Mouse (Mus musculus) neural tube, embryonic 10.5 days (tissue): Measurements from ENCODE around the gene Nr1d1.

Source experiments
- DNase-seq: peaks from one replicate; pipeline ENCODE4 v3.0.0-alpha.2; 2017; ENCODE audit warnings: low spot score; ENCODE audit errors: extremely low spot score

The Nr1d1 gene

DNA sequence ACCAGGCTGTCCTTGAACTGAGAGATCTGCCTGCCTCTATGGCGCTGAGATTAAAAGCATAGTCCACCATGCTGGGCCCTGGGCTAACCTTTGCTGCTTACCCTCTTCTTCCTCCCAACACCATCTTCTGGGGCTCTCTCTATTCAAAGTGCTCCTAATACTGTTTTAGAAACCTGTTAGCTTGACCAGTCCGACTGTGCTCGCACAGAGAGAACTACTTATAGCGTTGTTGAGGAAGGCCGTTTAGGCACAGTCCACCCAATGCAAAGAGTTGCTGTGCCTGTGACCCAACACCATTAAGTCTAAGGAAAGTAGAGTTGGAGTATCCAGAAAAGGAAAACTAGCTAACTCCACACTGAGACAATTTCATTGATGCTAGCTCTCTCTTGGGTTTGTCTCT is 13.0 kb upstream of the Nr1d1 start:
- no peak for DNase-seq

DNA sequence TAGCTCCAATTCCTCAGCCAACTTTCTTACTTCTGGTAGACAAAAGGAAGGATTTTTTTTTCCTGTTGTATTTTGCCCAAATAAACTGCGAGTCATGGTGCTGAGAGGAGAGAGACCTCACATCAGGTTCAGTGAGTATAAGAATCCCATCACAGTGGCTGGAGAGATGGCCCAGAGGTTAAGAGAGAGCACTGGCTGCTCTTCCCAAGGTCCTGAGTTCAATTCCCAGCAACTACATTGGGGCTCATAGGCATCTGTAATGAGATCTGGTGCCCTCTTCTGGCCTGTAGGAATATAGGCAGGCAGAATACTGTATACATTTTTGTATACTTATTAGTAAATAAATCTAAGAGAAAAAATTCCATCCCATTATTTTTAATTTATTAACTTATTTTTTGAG is 12.6 kb upstream of the Nr1d1 start:
- DNase-seq = no peak

DNA sequence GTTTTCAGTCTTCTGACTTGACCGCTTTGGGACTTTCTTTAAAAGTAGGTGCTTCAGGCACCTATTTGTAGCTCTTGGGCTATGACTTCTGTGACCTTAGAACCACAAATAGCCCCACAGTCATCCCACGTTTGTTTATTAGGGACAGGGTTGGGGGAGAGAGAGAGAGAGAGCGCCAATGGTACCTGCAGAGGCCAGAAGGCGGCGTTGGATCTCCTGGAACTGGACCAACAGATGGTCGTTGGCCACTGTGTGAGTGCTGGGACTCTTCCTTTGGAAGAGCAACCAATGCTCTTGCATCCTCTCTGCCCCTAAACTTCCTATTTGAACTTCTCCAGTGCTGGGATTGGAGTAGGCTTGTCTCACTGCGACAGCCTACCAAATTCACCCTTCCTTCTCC is 12.1 kb upstream of the Nr1d1 start:
- DNase-seq = no peak

DNA sequence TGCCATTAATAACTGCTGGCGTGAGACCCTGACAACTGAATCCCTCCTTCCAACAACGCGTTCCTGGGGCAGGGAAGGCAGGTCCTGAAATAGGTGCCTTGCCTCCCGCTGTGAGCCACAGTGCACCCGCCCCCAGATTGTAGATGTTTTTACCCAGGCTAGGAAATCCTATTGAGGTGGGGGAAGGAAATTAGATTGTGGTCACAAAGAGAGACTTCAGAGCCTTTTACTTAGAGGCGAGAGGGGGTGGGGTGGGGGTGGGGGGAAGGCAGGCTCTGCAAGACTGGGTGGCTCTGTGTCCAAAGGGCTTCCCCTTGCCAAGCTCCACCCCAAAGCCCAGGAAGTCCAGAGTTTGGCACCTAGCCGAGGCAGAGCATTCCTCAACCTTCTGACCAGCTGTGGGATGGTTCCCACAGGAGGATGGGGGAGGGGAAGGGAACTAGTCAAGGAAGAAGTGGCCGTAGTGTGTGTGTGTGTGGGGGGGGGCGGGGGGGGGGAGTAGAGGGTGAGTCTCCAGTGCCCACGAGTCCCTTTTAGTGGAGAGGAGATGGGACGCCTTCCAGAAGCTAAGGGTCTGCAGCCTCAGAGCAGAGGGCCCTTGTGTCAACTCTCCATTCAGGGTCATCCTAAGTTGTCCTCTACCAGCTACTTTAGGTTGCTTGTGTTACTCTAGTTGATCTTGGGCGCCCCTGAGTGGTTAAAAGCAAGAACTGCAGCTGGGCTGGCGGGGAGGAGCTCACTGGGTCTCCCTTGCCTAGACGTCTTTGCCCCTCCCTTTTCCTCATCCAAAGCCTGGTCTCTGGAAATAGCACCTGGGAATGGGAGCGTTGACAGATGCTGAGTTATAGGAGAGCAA is 11.5 kb upstream of the Nr1d1 start:
- peak; percentile 93 for DNase-seq

DNA sequence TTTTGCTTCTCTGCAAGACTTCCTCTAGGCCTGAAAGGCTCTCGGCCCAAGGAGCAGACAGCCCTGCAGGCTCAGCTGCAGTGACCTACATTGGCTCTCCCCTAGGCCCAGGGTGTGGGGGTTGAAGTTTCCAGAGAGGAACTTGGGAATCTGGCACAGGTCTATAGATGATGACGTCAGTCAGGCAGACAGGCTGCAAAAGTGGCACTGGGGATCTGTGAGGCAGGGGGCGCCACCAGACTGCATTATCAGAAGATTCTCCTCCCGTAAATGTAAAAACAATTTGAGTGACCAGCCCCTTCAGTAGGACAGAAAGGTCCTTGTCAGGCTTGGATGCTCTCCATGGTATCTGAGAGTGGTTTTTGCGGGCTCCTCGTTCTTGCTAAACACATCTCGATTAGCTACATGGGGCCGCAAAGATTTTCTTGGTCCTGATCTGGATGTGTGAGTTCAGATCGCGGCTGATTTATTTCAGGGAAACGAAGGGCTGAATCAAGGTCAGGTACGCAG is 10.7 kb upstream of the Nr1d1 start:
- DNase-seq = peak; percentile 57

DNA sequence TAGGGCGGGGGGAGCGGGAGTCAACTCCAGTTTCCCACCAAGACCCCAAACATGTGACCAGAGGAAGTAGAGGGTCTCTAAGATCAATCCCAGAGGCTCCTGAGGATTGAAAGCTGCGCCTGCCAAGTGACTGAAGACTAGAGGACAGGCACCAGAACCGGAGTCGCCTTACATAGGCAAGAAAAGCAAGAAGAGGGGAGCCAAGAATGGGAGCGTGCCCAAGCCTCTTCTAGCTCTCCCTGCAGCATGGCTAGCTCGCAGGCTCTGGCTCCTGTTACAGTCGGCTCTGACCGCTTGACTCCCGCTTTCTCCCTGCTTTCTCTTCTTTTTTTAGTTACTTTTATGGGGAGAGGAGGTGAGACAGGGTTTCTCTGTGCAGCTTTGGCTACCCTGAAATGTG is 10.1 kb upstream of the Nr1d1 start:
- no peak for DNase-seq

DNA sequence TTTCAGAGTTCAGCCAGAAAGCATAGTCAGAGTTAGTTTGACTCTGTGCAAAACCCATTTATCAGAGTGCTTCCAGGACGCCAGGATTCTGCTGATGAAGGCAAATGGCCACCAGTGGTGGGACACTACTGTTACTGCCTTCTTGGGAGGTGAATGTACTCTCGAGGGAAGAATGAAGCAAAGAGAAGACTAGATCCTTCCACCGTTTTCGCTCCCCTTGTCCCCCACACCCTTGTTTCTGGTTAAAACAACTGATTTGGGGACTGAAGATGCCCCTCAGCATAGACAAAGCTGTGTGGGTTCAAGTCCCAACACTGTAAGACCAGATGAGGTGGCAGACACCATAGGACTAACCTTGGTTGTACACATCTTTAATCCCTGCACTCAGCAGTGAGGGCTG is 9.0 kb upstream of the Nr1d1 start:
- DNase-seq = no peak

DNA sequence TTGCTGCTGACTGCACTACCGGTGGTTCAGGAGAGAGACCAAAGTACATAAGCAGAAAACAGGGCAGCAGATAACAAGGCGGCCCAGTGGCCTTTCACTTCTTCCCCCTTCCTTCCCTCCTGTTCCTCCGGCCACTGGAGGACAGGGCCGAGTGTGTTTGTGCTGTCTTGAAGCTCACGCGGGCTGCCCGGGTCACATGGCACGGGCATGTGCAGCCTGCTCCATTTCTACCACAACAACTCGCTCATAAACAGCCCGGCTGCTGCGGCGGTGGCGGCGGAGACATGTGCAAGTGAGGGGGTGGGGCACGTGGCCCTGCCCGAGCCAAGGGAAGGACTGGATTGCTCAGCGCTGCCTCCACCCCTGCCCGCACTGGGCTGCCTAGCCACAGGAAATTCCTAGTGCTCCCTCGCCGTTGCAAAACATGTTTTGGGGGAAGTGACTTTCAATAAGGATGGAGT is 8.1 kb upstream of the Nr1d1 start:
- no peak for DNase-seq

DNA sequence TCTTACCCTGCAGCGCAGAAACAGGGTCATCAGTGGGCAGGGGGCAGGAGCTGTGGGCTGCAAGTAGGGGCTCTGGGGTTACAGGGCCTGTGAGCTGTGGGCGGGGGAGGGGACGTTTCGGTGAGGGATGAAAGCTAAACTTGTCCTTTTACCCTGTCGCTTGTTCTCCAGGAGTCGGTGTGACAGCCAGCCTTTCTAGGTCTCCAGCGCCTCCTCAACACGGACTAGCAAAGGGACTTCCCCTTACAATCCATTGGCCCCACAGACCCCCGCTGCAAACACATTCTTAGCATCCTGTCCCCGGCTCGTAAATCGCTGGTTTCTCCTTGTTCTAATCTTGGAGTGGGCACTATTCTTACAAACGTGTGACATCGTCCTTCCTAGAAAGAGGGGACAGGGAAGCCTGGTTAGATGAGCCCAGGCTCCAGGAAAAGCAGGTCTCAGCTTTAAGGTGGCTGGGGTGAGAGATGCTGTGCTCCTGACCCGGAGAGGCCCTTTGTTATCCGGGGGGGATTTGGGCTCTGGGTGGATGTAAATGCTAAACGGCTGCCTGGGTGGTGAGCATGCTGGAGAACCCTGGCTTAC is 7.6 kb upstream of the Nr1d1 start:
- DNase-seq = peak; percentile 76

DNA sequence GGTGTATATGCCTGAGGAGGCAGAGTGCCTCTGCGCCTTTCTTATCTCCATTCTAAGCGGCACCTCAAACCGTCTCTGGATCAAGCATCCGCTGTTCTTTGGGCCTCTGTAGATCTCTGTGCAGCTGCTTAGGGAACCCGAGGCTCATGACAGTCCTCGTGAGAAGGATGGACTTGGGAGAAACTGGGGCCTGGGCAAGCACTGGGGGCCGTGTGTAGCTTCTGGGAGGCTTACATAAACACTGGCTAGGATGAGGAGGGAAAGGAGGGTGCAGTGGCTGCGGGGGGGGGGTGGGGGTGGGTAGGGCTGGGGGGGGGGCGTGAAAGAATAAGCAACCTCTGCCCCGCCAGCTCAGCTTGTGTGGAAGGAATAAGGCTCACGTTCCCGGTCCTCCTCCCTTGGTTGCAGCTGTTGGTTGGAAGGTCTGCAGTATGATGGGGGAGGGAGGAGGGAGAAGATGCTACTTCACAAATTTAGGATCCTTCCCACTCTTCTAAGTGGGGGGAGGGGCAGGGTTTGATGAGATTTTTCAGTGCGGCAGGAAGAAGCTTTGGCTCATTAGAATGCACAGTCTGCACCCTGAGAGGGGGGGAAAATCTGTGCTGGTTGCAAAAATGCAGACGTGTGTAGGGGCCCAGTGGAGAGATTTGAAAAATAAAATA is 6.8 kb upstream of the Nr1d1 start:
- DNase-seq = no peak

DNA sequence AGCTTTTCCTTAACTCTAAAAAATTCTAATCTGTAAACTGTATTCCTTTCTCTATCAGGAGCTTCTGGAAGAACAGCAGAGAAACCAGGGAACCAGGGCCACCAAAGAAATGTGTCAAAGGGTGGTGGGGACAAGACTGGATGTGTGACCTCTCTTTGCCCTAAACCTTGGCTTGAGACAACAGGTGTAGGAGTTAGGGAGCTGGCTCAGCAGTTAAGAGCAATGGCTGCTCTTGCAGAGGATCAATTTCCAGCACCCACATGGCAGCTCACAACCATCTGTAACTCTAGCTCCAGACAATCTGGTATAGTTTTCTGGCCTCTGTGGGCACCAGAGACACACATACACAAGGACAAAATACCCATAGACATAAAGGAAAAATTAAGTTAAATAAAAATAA is 2.8 kb upstream of the Nr1d1 start:
- DNase-seq = no peak

DNA sequence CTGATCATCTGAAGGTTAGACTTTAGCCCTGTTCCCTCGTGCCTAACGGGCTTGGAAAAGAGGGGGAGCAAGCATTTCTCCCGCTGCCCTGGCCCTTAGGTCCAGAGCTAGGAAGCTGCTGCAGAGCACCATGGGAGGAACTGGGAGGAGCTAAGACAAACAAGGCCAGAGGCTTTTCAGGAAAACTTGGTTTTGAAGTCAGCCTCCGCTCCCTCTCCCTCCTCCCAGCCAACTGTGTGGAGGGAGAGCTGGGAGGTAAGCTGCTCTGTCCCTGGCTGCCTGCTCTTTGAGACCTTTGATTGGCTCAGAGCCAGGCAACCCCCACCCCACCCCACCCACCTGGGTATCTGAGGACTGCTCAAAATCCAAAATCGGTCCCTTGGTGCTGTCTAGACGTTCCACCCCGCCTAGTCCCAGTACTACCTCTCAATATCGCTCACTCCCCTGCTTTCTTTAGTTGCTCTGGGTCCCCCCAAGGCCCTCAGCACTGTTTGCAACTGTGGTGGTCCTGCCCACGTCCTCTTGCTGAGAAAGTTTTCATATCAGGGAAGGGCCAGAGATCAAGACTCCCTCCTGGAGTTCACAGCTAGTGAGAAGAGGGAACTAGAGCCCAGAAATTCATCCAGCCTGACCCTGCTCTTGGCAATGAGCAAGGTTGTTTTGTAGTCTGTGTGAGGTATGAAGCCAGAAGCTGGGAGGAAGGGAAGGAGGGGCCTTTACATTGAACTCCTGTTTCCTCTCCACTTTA is 1.9 kb upstream of the Nr1d1 start:
- DNase-seq = peak; percentile 31

DNA sequence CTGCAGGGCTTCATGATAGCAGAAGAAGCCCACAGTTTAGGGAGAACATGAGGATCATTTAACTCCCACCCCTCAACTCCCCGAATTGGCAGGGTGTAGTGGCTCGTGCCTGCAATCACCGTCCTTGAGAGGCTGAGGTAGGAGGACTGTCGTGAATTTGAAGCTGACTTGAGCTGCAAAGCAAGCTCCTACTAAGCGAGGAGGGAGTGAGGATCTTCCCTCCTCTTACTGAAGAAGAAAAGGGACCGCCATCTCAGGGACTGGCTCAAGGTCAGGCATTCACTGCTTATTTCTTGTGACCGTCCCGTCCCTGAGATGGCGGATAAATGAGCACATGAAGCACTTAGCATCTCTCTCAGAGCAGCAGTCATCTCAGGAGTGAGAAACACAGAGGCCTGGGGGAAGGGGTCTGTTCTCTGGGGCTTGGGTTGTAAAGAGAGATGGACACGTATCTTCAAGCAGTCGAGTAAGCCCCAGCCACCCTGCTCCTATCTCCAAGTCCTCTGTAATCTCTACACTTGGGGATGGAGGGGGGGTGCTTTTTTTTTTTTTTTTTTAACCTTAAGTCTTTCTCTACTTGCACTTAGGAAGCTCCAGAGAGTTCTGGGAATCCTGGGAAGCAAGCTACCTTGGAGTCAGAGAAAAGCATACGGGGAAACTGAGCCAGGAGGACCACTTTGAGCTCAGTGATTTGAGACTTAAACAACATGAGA is 1.1 kb upstream of the Nr1d1 start:
- DNase-seq = no peak

DNA sequence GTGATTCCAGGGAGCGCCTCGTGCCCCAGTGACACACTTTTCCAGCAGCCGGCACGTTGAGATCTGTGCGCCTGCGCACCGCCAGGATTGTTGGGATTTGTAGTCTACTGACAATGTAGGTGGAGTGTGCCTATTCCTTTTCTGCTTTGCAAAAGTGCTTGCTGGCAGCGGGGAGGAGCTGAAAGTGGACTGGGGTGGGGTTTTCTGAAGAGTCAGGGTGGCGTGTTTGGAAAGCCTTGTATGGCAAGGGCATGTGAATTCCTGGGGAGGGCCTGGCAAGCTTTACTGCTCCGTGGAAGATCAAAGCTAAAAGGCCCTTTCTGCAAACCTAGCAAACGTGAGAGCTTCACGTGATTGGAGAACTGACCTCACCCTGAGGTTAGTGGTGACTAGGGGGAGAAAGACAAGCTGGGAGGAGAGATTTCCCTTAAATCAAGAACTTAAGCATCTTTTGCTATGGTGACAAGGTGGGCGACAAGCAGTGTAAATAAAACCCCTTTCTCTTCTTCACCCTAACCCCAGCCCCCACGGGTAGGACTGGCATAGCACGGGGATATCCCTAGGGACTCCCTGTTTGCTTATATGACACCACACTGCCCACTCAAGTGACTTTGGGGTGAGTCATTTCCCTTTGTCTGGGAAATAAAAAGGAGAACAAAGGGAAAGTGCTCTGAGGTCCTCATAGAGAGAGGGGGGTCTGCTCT is 367 bp upstream of the Nr1d1 start:
- DNase-seq = peak; percentile 93

DNA sequence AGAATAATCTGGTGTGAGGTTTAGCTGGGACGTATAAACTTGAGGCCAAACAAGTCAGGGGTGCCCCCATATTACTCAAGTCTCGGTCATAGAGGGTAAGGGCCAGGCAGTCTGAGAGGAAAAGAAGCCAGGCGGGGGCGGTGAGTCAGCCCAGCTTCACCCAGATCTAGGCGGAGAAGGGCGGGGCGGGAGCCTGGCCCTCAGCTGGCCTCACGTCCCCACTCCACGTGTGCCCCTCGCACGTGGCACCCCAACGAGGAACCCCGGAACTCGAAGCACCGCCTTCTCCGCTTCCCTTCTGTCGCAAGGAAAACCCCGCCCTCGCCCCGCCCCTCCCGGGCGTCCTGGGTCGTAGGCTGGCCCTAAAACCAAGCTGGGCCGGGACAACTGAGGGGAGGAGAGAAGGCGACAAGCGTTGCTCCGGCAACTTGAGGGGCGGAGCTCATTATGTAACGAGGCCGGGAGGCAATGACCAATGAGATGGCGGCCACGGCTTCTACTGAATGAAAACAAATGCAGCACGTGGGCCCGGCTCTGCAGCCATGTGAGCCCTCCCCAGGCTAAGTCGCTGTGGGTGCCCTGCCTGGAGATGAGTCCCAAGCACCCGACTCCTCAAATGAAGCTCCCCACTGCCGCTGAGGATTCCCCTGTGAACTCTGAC is 1.4 kb downstream of the Nr1d1 start:
- DNase-seq = peak; percentile 91

DNA sequence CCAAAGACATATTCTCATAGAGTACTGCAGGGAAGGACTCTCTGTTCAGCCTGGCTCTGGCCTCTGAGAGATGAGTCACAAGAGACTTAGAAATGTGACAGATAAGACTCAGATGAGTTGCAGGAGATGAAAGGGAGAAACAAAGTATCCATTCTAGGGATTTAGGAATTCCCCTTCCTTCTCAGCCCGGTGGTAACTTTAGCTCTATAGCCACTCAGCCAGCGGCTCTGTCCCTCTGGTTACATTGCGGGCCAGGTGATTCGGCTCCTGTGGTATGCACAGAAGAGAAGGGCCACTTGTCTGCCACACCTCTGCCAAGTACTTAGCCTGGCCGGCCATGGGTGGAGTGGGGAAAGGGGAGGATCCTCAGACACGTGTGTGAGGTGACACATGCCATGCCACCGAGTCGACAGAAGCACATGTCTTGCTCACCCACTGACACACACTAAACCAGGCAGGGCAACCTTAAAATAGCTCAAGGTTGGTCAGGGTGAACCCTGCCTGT is 2.4 kb downstream of the Nr1d1 start:
- DNase-seq = no peak

DNA sequence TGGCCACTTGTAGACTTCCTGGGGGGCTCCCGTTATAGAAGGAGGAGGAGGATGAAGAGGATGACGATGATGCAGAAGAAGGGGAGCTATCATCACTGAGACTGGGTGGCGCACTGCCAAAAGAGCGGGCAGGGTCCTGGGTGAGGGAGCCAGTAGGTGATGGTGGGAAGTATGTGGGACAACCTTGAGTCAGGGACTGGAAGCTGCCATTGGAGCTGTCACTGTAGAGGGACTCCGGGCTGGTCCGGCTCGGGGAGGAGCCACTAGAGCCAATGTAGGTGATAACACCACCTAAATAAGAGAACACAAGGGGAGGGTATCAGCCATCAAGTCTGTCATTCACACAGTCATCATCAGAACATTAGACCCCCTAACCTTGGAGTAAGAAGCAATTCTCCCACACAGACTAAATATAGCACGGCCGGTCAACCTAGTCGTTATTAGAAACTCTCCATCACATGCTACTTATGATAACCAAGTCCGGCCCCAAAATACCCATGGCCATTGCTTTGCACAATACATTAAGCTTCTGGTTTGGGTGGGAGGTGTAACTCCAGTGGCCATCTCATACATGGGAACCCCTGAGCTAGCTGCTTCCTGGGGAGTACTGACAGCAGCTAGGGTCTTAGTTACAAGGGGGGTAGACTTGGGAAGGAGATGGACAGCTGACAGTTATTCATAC is 3.1 kb downstream of the Nr1d1 start:
- no peak for DNase-seq

DNA sequence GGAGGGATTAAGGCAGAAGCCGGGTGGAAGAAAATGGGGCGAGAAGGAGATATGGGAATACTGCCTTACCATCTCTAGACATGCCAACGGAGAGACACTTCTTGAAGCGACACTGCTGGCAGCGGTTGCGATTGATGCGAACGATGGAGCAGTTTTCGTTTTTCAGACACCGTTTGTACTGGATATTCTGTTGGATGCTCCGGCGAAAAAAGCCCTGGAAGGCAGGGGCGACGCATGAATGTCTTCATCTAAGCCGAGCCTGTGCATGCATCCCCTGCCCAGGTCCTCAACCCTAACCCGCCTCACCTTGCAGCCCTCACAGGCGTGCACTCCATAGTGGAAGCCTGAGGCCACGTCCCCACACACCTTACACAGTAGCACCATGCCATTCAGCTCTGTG is 4.0 kb downstream of the Nr1d1 start:
- no peak for DNase-seq
